Mouse (Mus musculus) large intestine, adult 2 months (tissue): ENCODE measurements around the gene Npepl1. TPM values are rescaled to one million over a fixed set of nuclear protein-coding genes. Genes with fewer than 3 reads are reported as not detected.

ENCODE experiments used
- DNase-seq: peaks from one replicate; pipeline ENCODE4 v3.0.0-alpha.2; 2012; ENCODE audit warnings: low read depth, low spot score
- WGBS: fragments of 180-500 bp; shearing (Covaris S2); methylation state at CpG from one replicate; pipeline ENCODE4 v1.1.7; 2018; 5-methylcytosine and 5-hydroxymethylcytosine counted together
- polyA plus RNA-seq: library from polyadenylated mRNA; depleted of rRNA; stranded (reverse); fragments of >200 nt; gene quantifications from 2 replicates; pipeline ENCODE4 v1.2.3, GENCODE M21; 2012; rRNA removed

The Npepl1 gene
- 69.5 and 85.8 TPM in 2 replicates for polyA plus RNA-seq

GRCm38 (mm10) chr2:174109991-174110782 lies at the start of gene Npepl1:
Npepl1 (plus strand) TSS chr2:174110349.
- under 1% methylated on average over 81 of the region's 90 CpGs for WGBS
- DNase-seq: no peak

GRCm38 (mm10) chr2:174061219-174061618 lies 48.9 kb upstream of the Npepl1 start:
- DNase-seq: no peak
- 32% methylated on average over 2 of the region's 2 CpGs for WGBS

- WGBS: 16% methylated on average over 6 of the region's 6 CpGs
- DNase-seq: no peak
Observed at GRCm38 (mm10) chr2:174063074-174063473, 47.1 kb upstream of the Npepl1 start.

GRCm38 (mm10) chr2:174063527-174064211 lies 46.5 kb upstream of the Npepl1 start:
- WGBS: 61% methylated on average over 9 of the region's 9 CpGs
- DNase-seq: no peak

GRCm38 (mm10) chr2:174067793-174068419 lies 42.2 kb upstream of the Npepl1 start:
- DNase-seq: no peak
- 77% methylated on average over 6 of the region's 6 CpGs for WGBS

- WGBS: 59% methylated on average over 3 of the region's 3 CpGs
- no peak for DNase-seq
Observed at GRCm38 (mm10) chr2:174069532-174070049, 40.6 kb upstream of the Npepl1 start.

- no peak for DNase-seq
- WGBS: 71% methylated on average over 5 of the region's 5 CpGs
Observed at GRCm38 (mm10) chr2:174071406-174071805, 38.7 kb upstream of the Npepl1 start.

- no peak for DNase-seq
- 47% methylated on average over 5 of the region's 5 CpGs for WGBS
Observed at GRCm38 (mm10) chr2:174073156-174073790, 36.9 kb upstream of the Npepl1 start.

- 36% methylated on average over 12 of the region's 13 CpGs for WGBS
- no peak for DNase-seq
Observed at GRCm38 (mm10) chr2:174074621-174075020, 35.5 kb upstream of the Npepl1 start.

- DNase-seq: no peak
- WGBS: 20% methylated on average over 22 of the region's 22 CpGs
Observed at GRCm38 (mm10) chr2:174075072-174075570, 35.0 kb upstream of the Npepl1 start.

GRCm38 (mm10) chr2:174075673-174076432 lies 34.3 kb upstream of the Npepl1 start, which contains the start of gene Stx16:
Stx16 (plus strand) TSS chr2:174076308.
- WGBS: 2% methylated on average over 32 of the region's 32 CpGs
- DNase-seq: peak; percentile 76

GRCm38 (mm10) chr2:174076433-174076824 lies 33.7 kb upstream of the Npepl1 start:
- WGBS: under 1% methylated on average over 22 of the region's 22 CpGs

GRCm38 (mm10) chr2:174077004-174077695 lies 33.0 kb upstream of the Npepl1 start:
- WGBS: under 1% methylated on average over 19 of the region's 19 CpGs
- no peak for DNase-seq

More at GRCm38 (mm10) chr2:174076433-174076824, 33.7 kb upstream of the Npepl1 start:
- no peak for DNase-seq

- WGBS: 10% methylated on average over 11 of the region's 11 CpGs
- no peak for DNase-seq
Observed at GRCm38 (mm10) chr2:174077776-174078338, 32.3 kb upstream of the Npepl1 start.

- no peak for DNase-seq
- 63% methylated on average over 5 of the region's 5 CpGs for WGBS
Observed at GRCm38 (mm10) chr2:174081833-174082232, 28.3 kb upstream of the Npepl1 start.

- no peak for DNase-seq
- 49% methylated on average over 3 of the region's 3 CpGs for WGBS
Observed at GRCm38 (mm10) chr2:174082380-174082918, 27.7 kb upstream of the Npepl1 start.

GRCm38 (mm10) chr2:174095086-174095485 lies 15.1 kb upstream of the Npepl1 start:
- DNase-seq: no peak
- 90% methylated on average over 3 of the region's 3 CpGs for WGBS

- no peak for DNase-seq
- 74% methylated on average over 7 of the region's 7 CpGs for WGBS
Observed at GRCm38 (mm10) chr2:174102399-174102798, 7.8 kb upstream of the Npepl1 start.
